Mouse (Mus musculus) liver, adult 2 months (tissue): ENCODE measurements around the gene Ttc9b. TPM values are rescaled to one million over a fixed set of nuclear protein-coding genes. Genes with fewer than 3 reads are reported as not detected.

Source experiments
- DNase-seq: peaks from one replicate; pipeline ENCODE4 v3.0.0-alpha.2; 2011; ENCODE audit warnings: low read depth, low spot score; ENCODE audit errors: extremely low read depth
- H3K27ac ChIP-seq: fragments of 200-500 bp; replicated peaks from 2 replicates; pipeline ENCODE4 v1.5.1; 2012; ENCODE audit warnings: low read depth, mild to moderate bottlenecking, control low read depth, inconsistent platforms, low read length; ENCODE audit not compliant: insufficient read depth
- H3K27me3 ChIP-seq: fragments of 200-500 bp; 2 replicates; pipeline ENCODE4 v1.6.1; 2012; ENCODE audit warnings: mild to moderate bottlenecking, moderate library complexity, low read length, inconsistent platforms; ENCODE audit not compliant: control insufficient read depth, insufficient read depth
- H3K36me3 ChIP-seq: fragments of 200-500 bp; 2 replicates; pipeline ENCODE4 v1.6.1; 2012; ENCODE audit warnings: low read length, inconsistent platforms; ENCODE audit not compliant: control insufficient read depth, insufficient read depth
- H3K4me1 ChIP-seq: fragments of 200-500 bp; 2 replicates; pipeline ENCODE4 v1.6.1; 2011; ENCODE audit warnings: low read length; ENCODE audit not compliant: control insufficient read depth, insufficient read depth
- H3K4me3 ChIP-seq: fragments of 200-500 bp; 2 replicates; pipeline ENCODE4 v1.5.1; 2011; ENCODE audit warnings: low read depth, mild to moderate bottlenecking, control low read depth, low read length, moderate library complexity; ENCODE audit not compliant: insufficient read depth
- H3K79me2 ChIP-seq: fragments of 200-500 bp; 2 replicates; pipeline ENCODE4 v1.6.1; 2012; ENCODE audit warnings: inconsistent platforms, mild to moderate bottlenecking, low read length, moderate library complexity; ENCODE audit not compliant: control insufficient read depth, insufficient read depth
- H3K9ac ChIP-seq: fragments of 200-500 bp; 2 replicates; pipeline ENCODE4 v1.6.1; 2012; ENCODE audit warnings: low read depth, mild to moderate bottlenecking, control low read depth, inconsistent platforms, low read length
- CTCF ChIP-seq: fragments of 200-500 bp; IDR thresholded peaks from 2 replicates; pipeline ENCODE4 v1.5.1; 2011; ENCODE audit warnings: low read depth, low read length, control low read depth
- POLR2A ChIP-seq: fragments of 200-500 bp; IDR thresholded peaks from 2 replicates; pipeline ENCODE4 v1.6.1; 2011; ENCODE audit warnings: low read length, control low read depth; ENCODE audit not compliant: insufficient read depth; ENCODE audit errors: extremely low read depth
- WGBS: fragments of 180-500 bp; shearing (Covaris S2); methylation state at CpG from one replicate; pipeline ENCODE4 v1.1.7; 2018; 5-methylcytosine and 5-hydroxymethylcytosine counted together
- polyA plus RNA-seq: library from polyadenylated mRNA; depleted of rRNA; stranded (reverse); fragments of >200 nt; gene quantifications from 2 replicates; pipeline ENCODE4 v1.2.3, GENCODE M21; 2012
- total RNA-seq: library from RNA; depleted of rRNA; stranded (reverse); fragments of >200 nt; gene quantifications from 2 replicates; pipeline ENCODE4 v1.2.3, GENCODE M21; 2014

Gene Ttc9b
- total and polyA plus RNA-seq, 2 experiments = not detected

- Histone ChIP-seq H3K36me3 (peaks cover 2% of the 10 kb centered on the region; the same call in 1 of the 2 replicates), H3K79me2 (peaks cover 60% of the 10 kb centered on the region), H3K9ac (no peak overlapping the region), H3K4me1 (peaks cover 35% of the 10 kb centered on the region), H3K27ac (no peak overlapping the region), H3K4me3 (no peak overlapping the region), H3K27me3 (no peaks in the 10 kb centered on the region)
- no peak for TF ChIP-seq POLR2A
- TF ChIP-seq CTCF = no peak
- 90% methylated on average over 3 of the region's 3 CpGs for WGBS
- no peak for DNase-seq
Measured at GRCm38 (mm10) chr7:27608130-27608529, 45.6 kb upstream of the Ttc9b start.

GRCm38 (mm10) chr7:27609285-27609684 lies 44.4 kb upstream of the Ttc9b start:
- Histone ChIP-seq H3K27ac (no peak overlapping the region), H3K4me1 (peaks cover 29% of the 10 kb centered on the region), H3K9ac (no peak overlapping the region), H3K36me3 (peaks cover 2% of the 10 kb centered on the region; the same call in 1 of the 2 replicates), H3K27me3 (no peaks in the 10 kb centered on the region), H3K79me2 (peaks cover 58% of the 10 kb centered on the region), H3K4me3 (no peak overlapping the region)
- no peak for DNase-seq
- TF ChIP-seq CTCF = no peak
- no peak for TF ChIP-seq POLR2A
- WGBS = 80% methylated on average over 4 of the region's 4 CpGs

GRCm38 (mm10) chr7:27609688-27610087 lies 44.0 kb upstream of the Ttc9b start:
- H3K27ac ChIP-seq = no peak overlapping the region
- H3K79me2 ChIP-seq = peaks cover 54% of the 10 kb centered on the region
- H3K4me3 ChIP-seq = no peak overlapping the region
- H3K4me1 ChIP-seq = peaks cover 25% of the 10 kb centered on the region
- no peak overlapping the region for H3K9ac ChIP-seq
- H3K27me3 ChIP-seq = no peaks in the 10 kb centered on the region
- 68% methylated on average over 2 of the region's 2 CpGs for WGBS
- no peak for DNase-seq
- H3K36me3 ChIP-seq = peaks cover 2% of the 10 kb centered on the region; the same call in 1 of the 2 replicates
- TF ChIP-seq CTCF = no peak
- TF ChIP-seq POLR2A = no peak

GRCm38 (mm10) chr7:27610370-27610769 lies 43.3 kb upstream of the Ttc9b start:
- peaks cover 2% of the 10 kb centered on the region; the same call in 1 of the 2 replicates for H3K36me3 ChIP-seq
- H3K4me3 ChIP-seq = no peak overlapping the region
- no peak for DNase-seq
- H3K9ac ChIP-seq = no peak overlapping the region
- H3K27ac ChIP-seq = no peak overlapping the region
- H3K79me2 ChIP-seq = peaks cover 51% of the 10 kb centered on the region
- 81% methylated on average over 3 of the region's 3 CpGs for WGBS
- H3K27me3 ChIP-seq = no peaks in the 10 kb centered on the region
- TF ChIP-seq CTCF (no peak), POLR2A (no peak)
- peaks cover 21% of the 10 kb centered on the region for H3K4me1 ChIP-seq

DNA sequence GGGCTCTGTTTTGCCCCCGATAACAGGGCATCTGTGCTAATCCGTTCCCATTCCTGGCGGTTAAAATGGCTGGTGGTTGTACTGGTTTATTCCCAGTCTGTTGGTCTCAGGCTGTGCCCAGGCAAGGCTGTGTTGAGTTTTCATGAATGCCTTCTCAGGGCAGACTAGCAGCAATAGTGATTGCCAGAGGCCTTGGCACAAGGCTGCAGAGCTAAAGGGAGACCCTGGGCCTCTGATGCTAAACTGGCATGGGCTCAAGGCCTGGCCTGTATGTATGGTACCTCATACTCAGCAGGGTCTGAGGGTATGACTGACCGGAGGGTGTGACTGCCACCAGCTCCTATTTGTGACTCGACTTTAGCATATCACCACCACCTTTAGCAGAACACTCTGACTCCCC lies 42.8 kb upstream of the Ttc9b start:
- Histone ChIP-seq H3K27ac (no peak overlapping the region), H3K4me3 (no peak overlapping the region), H3K36me3 (peaks cover 2% of the 10 kb centered on the region; the same call in 1 of the 2 replicates), H3K27me3 (no peaks in the 10 kb centered on the region), H3K9ac (no peak overlapping the region), H3K4me1 (peaks cover 17% of the 10 kb centered on the region), H3K79me2 (peaks cover 50% of the 10 kb centered on the region)
- TF ChIP-seq POLR2A (no peak), CTCF (no peak)
- 94% methylated on average over 5 of the region's 5 CpGs for WGBS
- no peak for DNase-seq

- no peak overlapping the region for H3K9ac ChIP-seq
- peaks cover 17% of the 10 kb centered on the region for H3K36me3 ChIP-seq
- no peaks in the 10 kb centered on the region for H3K4me1 ChIP-seq
- H3K79me2 ChIP-seq = peaks cover 36% of the 10 kb centered on the region; the same call in 1 of the 2 replicates
- H3K4me3 ChIP-seq = no peak overlapping the region
- WGBS = 25% methylated on average over 4 of the region's 4 CpGs
- H3K27ac ChIP-seq = no peak overlapping the region
- no peaks in the 10 kb centered on the region for H3K27me3 ChIP-seq
- DNase-seq = no peak
- TF ChIP-seq CTCF (no peak), POLR2A (no peak)
Measured at GRCm38 (mm10) chr7:27612940-27613339, 40.8 kb upstream of the Ttc9b start.
